Mouse (Mus musculus) hindbrain, embryonic 15.5 days (tissue): ENCODE results near the gene Gmip. TPM values are rescaled to one million over a fixed set of nuclear protein-coding genes. Genes with fewer than 3 reads are reported as not detected.

Source experiments
- ATAC-seq: fragments of 200-750 bp; cut with Nextera tagmentation; 2 replicates; pipeline ENCODE4 v1.8.0; 2017; ENCODE audit warnings: low read depth, moderate number of reproducible peaks, moderate TSS enrichment; ENCODE audit not compliant: low FRiP score
- H3K27ac ChIP-seq: fragments of 300-500 bp; sonication (generic); replicated peaks from 2 replicates; pipeline ENCODE4 v1.5.1; 2015; ENCODE audit warnings: mild to moderate bottlenecking, inconsistent platforms
- H3K27me3 ChIP-seq: fragments of 300-500 bp; sonication (generic); 2 replicates; pipeline ENCODE4 v1.6.1; 2015; ENCODE audit warnings: control low read depth, inconsistent platforms
- H3K36me3 ChIP-seq: fragments of 300-500 bp; sonication (generic); 2 replicates; pipeline ENCODE4 v1.6.1; 2015; ENCODE audit warnings: control low read depth, inconsistent platforms
- H3K4me1 ChIP-seq: fragments of 300-500 bp; sonication (generic); replicated peaks from 2 replicates; pipeline ENCODE4 v1.6.1; 2015; ENCODE audit warnings: control low read depth, inconsistent platforms
- H3K4me2 ChIP-seq: fragments of 300-500 bp; sonication (generic); 2 replicates; pipeline ENCODE4 v1.6.1; 2015; ENCODE audit warnings: moderate library complexity, mild to moderate bottlenecking, inconsistent platforms
- H3K4me3 ChIP-seq: fragments of 300-500 bp; sonication (generic); 2 replicates; pipeline ENCODE4 v1.5.1; 2015; ENCODE audit warnings: mild to moderate bottlenecking, inconsistent platforms
- H3K9ac ChIP-seq: fragments of 300-500 bp; sonication (generic); 2 replicates; pipeline ENCODE4 v1.6.1; 2015; ENCODE audit warnings: inconsistent platforms
- H3K9me3 ChIP-seq: fragments of 300-500 bp; sonication (generic); 2 replicates; pipeline ENCODE4 v1.6.1; 2016; ENCODE audit warnings: control low read depth, inconsistent platforms
- WGBS: fragments of 180-500 bp; shearing (Covaris S2); methylation state at CpG from one replicate; pipeline ENCODE4 v1.1.7; 2015; 5-methylcytosine and 5-hydroxymethylcytosine counted together
- polyA plus RNA-seq: library from polyadenylated mRNA; unstranded; fragments of >200 nt; fragmentation: Nextera tagmentation; extraction: Ambion mirVana; gene quantifications from 2 replicates; pipeline ENCODE4 v1.2.1, GENCODE M21; 2015

Gene Gmip
- polyA plus RNA-seq, 1 experiment from 2014 or later, result 38.7 TPM

GRCm38 (mm10) chr8:69791415-69792068 is 16.9 kb upstream of the Gmip start:
- Histone ChIP-seq H3K4me1 (peaks cover 23% of the 10 kb centered on the region), H3K9me3 (no peaks in the 10 kb centered on the region), H3K4me3 (peak overlapping the region; percentile 99), H3K36me3 (peaks cover 27% of the 10 kb centered on the region), H3K27me3 (no peaks in the 10 kb centered on the region), H3K27ac (peak overlapping the region; percentile 78), H3K4me2 (peak overlapping the region; percentile 82), H3K9ac (peak overlapping the region; percentile 92)
- peak; percentile 81 for ATAC-seq
- under 1% methylated on average over 47 of the region's 48 CpGs for WGBS

- ATAC-seq, result no peak
- peaks cover 48% of the 10 kb centered on the region for H3K36me3 ChIP-seq
- WGBS, result 95% methylated on average over 4 of the region's 4 CpGs
Measured at GRCm38 (mm10) chr8:69793666-69794065, 14.8 kb upstream of the Gmip start.

GRCm38 (mm10) chr8:69794096-69794495 is 14.4 kb upstream of the Gmip start:
- Histone ChIP-seq H3K4me1 (peaks cover 23% of the 10 kb centered on the region), H3K4me2 (no peak overlapping the region), H3K27me3 (no peaks in the 10 kb centered on the region), H3K36me3 (peaks cover 53% of the 10 kb centered on the region), H3K9me3 (no peaks in the 10 kb centered on the region), H3K27ac (no peak overlapping the region), H3K9ac (no peak overlapping the region), H3K4me3 (no peak overlapping the region)
- ATAC-seq, result no peak
- WGBS, result 99% methylated on average over 3 of the region's 3 CpGs

More at GRCm38 (mm10) chr8:69793666-69794065, 14.8 kb upstream of the Gmip start:
- no peak overlapping the region for H3K4me3 ChIP-seq
- peaks cover 23% of the 10 kb centered on the region for H3K4me1 ChIP-seq
- no peak overlapping the region for H3K9ac ChIP-seq
- no peak overlapping the region for H3K4me2 ChIP-seq
- no peak overlapping the region for H3K27ac ChIP-seq
- H3K27me3 ChIP-seq, result no peaks in the 10 kb centered on the region
- no peaks in the 10 kb centered on the region for H3K9me3 ChIP-seq

- peaks cover 21% of the 10 kb centered on the region for H3K4me1 ChIP-seq
- H3K4me3 ChIP-seq, result no peak overlapping the region
- H3K27me3 ChIP-seq, result no peaks in the 10 kb centered on the region
- 90% methylated on average over 6 of the region's 6 CpGs for WGBS
- H3K27ac ChIP-seq, result no peak overlapping the region
- no peak for ATAC-seq
- H3K9ac ChIP-seq, result no peak overlapping the region
- peaks cover 61% of the 10 kb centered on the region for H3K36me3 ChIP-seq
- H3K4me2 ChIP-seq, result no peak overlapping the region
- no peaks in the 10 kb centered on the region for H3K9me3 ChIP-seq
Measured at GRCm38 (mm10) chr8:69794901-69795300, 13.6 kb upstream of the Gmip start.

GRCm38 (mm10) chr8:69796721-69797345 is 11.6 kb upstream of the Gmip start:
- ATAC-seq, result no peak
- 97% methylated on average over 16 of the region's 16 CpGs for WGBS
- peaks cover 79% of the 10 kb centered on the region for H3K36me3 ChIP-seq
- peaks cover 14% of the 10 kb centered on the region for H3K4me1 ChIP-seq
- no peak overlapping the region for H3K4me3 ChIP-seq
- H3K27me3 ChIP-seq, result no peaks in the 10 kb centered on the region
- H3K9me3 ChIP-seq, result no peaks in the 10 kb centered on the region
- no peak overlapping the region for H3K9ac ChIP-seq
- no peak overlapping the region for H3K4me2 ChIP-seq
- no peak overlapping the region for H3K27ac ChIP-seq

GRCm38 (mm10) chr8:69797661-69798060 is 10.8 kb upstream of the Gmip start:
- 94% methylated on average over 10 of the region's 10 CpGs for WGBS
- no peak overlapping the region for H3K4me2 ChIP-seq
- no peak for ATAC-seq
- no peak overlapping the region for H3K9ac ChIP-seq
- peaks cover 6% of the 10 kb centered on the region for H3K4me1 ChIP-seq
- no peaks in the 10 kb centered on the region for H3K27me3 ChIP-seq
- H3K4me3 ChIP-seq, result no peak overlapping the region
- no peak overlapping the region for H3K27ac ChIP-seq
- H3K9me3 ChIP-seq, result no peaks in the 10 kb centered on the region
- peaks cover 87% of the 10 kb centered on the region for H3K36me3 ChIP-seq

GRCm38 (mm10) chr8:69799261-69799660 is 9.2 kb upstream of the Gmip start:
- H3K4me2 ChIP-seq, result no peak overlapping the region
- no peak overlapping the region for H3K9ac ChIP-seq
- 90% methylated on average over 8 of the region's 8 CpGs for WGBS
- no peak overlapping the region for H3K4me3 ChIP-seq
- H3K36me3 ChIP-seq, result peaks cover 97% of the 10 kb centered on the region
- H3K27me3 ChIP-seq, result no peaks in the 10 kb centered on the region
- no peak overlapping the region for H3K27ac ChIP-seq
- H3K9me3 ChIP-seq, result no peaks in the 10 kb centered on the region
- ATAC-seq, result no peak
- no peaks in the 10 kb centered on the region for H3K4me1 ChIP-seq

GRCm38 (mm10) chr8:69799946-69800345 is 8.5 kb upstream of the Gmip start:
- H3K4me1 ChIP-seq, result no peaks in the 10 kb centered on the region
- H3K27ac ChIP-seq, result no peak overlapping the region
- peaks cover 96% of the 10 kb centered on the region for H3K36me3 ChIP-seq
- H3K27me3 ChIP-seq, result no peaks in the 10 kb centered on the region
- no peak for ATAC-seq
- H3K4me2 ChIP-seq, result no peak overlapping the region
- H3K9me3 ChIP-seq, result no peaks in the 10 kb centered on the region
- H3K4me3 ChIP-seq, result no peak overlapping the region
- 93% methylated on average over 5 of the region's 5 CpGs for WGBS
- no peak overlapping the region for H3K9ac ChIP-seq

- peaks cover 96% of the 10 kb centered on the region for H3K36me3 ChIP-seq
- no peaks in the 10 kb centered on the region for H3K4me1 ChIP-seq
- H3K4me2 ChIP-seq, result no peak overlapping the region
- H3K9me3 ChIP-seq, result no peaks in the 10 kb centered on the region
- H3K27me3 ChIP-seq, result no peaks in the 10 kb centered on the region
- no peak overlapping the region for H3K9ac ChIP-seq
- no peak for ATAC-seq
- no peak overlapping the region for H3K27ac ChIP-seq
- no peak overlapping the region for H3K4me3 ChIP-seq
- 98% methylated on average over 4 of the region's 4 CpGs for WGBS
Measured at GRCm38 (mm10) chr8:69801796-69802195, 6.7 kb upstream of the Gmip start.

GRCm38 (mm10) chr8:69802216-69802615 is 6.3 kb upstream of the Gmip start:
- no peak for ATAC-seq
- H3K9me3 ChIP-seq, result no peaks in the 10 kb centered on the region
- no peaks in the 10 kb centered on the region for H3K4me1 ChIP-seq
- no peak overlapping the region for H3K4me3 ChIP-seq
- no peaks in the 10 kb centered on the region for H3K27me3 ChIP-seq
- no peak overlapping the region for H3K4me2 ChIP-seq
- no peak overlapping the region for H3K9ac ChIP-seq
- H3K36me3 ChIP-seq, result peaks cover 96% of the 10 kb centered on the region
- no peak overlapping the region for H3K27ac ChIP-seq

GRCm38 (mm10) chr8:69803366-69803765 is 5.1 kb upstream of the Gmip start:
- Histone ChIP-seq H3K27me3 (no peaks in the 10 kb centered on the region), H3K9ac (no peak overlapping the region), H3K4me3 (no peak overlapping the region), H3K27ac (no peak overlapping the region), H3K9me3 (no peaks in the 10 kb centered on the region), H3K4me1 (peaks cover 3% of the 10 kb centered on the region), H3K36me3 (peaks cover 93% of the 10 kb centered on the region), H3K4me2 (no peak overlapping the region)
- 97% methylated on average over 7 of the region's 7 CpGs for WGBS
- ATAC-seq, result no peak

GRCm38 (mm10) chr8:69804537-69804936 is 3.9 kb upstream of the Gmip start:
- no peak for ATAC-seq
- WGBS, result 90% methylated on average over 6 of the region's 6 CpGs
- no peak overlapping the region for H3K9ac ChIP-seq

More at GRCm38 (mm10) chr8:69804537-69804936, 3.9 kb upstream of the Gmip start:
- Histone ChIP-seq H3K4me1 (peaks cover 8% of the 10 kb centered on the region), H3K9me3 (no peaks in the 10 kb centered on the region), H3K36me3 (peaks cover 81% of the 10 kb centered on the region), H3K4me2 (no peak overlapping the region), H3K4me3 (no peak overlapping the region), H3K27ac (no peak overlapping the region), H3K27me3 (no peaks in the 10 kb centered on the region)
